Mouse (Mus musculus): ENCODE results near the gene Gm45261.

The Gm45261 gene

DNA sequence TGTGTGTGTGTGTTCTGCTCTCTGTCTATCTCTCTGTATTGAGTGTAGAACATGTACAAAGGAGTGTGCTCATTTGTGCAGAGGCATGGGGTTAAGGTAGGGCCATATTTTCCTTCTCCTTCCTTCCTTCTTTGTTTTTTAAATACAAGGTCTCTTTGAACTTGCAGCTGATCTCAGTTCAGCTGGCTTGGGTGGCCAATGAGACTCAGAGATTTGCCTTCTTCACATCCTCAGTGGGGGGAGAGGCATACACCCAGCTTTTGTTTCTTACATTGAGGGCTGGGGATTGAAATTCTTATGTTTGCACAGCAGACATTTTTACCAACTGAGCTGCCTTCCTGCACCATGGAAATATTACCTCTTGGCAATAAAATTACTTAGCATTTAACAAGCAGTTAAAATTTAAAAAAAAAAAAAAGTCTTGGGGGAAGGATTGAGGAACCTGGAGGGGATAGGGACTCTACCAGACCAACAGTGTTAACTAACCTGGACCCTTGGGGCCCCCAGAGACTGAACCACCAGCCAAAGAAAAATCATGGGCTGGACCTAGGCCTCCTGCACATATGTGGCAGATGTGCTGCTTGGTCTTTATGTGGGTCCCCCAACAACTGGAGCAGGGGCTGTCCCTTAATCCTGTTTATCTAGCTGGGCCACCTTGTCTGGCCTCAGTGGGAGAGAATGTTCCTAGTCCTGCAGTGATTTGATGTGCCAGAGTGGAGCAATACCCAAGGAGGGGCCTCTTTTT is 50.8 kb downstream of the Gm45261 start:
- DNase-seq (ENCODE audit: low spot score in 2 of 2) = no peak

DNA sequence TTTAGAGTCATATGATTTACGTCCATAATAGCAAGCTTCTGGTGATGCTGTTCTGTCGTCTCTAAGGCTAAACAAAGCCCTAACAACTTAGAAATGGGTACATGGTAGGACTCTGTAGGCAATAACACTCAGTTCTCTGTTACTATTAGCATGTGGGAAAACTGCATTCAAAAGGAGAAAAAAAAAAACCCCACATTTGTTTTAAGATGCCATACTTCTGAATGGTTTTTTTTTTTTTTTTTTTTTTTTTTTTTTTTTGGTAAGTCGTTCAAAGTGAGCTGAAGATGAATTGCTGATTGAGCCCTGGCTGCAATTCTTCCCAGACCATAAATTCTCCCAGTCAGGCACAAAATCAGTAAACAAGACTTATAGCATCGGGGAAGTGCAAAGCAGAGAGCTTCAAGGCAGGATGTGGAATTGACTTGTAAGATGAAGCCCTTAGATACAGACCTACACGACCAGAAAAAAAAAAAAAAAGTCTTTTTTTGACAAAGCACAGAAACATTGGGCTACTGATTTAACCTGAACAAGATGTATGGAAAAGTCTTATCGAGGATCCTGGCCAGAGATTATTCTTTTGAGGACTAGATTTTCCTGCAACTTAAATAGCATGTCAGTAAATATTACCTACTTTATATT is 51.7 kb downstream of the Gm45261 start:
- DNase-seq (ENCODE audit: low spot score in 2 of 2) = no peak

DNA sequence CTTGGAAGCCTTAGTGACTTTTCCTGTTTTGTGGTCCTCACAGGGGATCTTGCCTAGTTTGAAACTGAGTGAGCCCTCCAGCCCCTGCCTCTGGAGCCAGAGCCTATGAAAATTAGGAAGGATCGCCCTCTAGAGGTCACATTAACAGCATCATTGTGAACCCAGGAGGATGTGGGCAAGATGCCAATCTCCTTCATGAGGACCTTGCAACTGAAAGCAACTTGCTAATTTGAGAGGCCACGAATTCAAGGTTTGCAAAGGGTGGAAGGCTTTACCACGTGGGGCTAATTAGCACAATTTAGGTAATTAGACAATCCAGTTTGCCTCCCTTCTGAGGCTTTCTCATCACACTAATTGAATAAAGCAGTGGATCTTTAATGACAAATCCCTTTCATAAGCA is 52.7 kb downstream of the Gm45261 start:
- DNase-seq (ENCODE audit: low spot score in 2 of 2) = peak; percentile 34 to 57

DNA sequence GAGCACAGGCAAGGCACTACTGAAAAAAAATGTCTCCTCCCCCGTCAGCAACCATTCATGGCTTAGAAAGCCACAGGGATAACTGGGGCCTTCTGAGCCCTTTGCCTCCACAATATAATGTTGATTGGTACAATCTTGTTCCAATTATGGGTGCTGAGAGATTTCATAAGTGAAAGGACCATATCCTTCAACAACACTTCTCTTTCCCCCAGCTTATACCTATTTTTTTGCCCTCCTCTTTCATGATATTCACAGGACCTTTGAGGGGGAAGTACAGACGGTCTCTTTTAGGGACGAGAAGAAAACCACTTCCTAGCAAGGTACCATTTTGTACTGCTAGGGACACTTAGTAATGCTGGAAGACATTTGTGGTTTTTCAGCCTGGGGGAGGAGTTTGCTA is 57.1 kb downstream of the Gm45261 start:
- DNase-seq (ENCODE audit: low spot score in 2 of 2) = no peak

DNA sequence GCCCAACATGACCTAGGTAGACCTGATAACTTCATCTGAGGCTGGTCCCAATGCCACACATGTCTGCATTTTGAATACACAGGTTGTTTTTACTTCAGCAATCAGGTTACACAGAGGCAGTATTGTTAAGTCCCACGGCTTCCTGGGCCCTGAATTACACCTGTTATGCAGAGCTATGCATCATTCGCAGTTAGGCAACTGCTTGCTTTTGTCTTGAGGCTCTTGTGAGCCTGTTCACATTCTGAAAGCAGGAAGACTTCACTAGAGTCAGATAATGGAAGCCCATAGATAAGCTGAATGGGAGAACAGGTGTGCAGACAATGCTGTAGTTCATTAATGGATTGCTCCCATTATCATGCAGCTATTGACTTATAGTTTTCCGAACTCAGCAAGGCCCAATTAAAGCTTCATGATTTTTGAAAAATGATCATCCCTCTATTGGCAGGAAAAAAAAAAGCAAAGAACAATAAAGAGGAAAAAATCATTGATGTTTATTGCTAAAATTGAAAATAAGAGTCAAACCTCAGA is 57.8 kb downstream of the Gm45261 start:
- no peak for DNase-seq (ENCODE audit: low spot score in 2 of 2)

DNA sequence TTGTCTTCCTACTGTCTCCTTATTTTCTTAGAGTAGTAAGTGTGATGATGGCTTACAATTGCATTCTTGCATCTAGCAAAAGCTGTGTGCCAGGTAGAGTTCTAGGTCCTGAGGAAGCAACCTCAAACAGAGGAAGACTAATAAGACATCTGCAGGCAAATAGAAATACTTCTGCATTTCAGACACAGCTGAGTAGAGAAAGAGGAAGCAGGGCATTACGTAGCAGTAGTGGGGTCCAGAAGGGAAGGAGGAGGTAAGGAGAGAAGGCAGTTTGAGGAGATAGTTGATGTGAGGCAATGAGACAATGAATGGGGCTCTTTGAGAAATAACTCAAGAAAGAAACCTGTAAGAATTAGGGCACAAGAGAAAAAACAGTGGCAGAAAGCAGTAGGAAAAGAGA is 59.3 kb downstream of the Gm45261 start:
- no peak for DNase-seq (ENCODE audit: low spot score in 2 of 2)
